Mouse (Mus musculus): ENCODE data around the gene Wdr70.

- TF ChIP-seq CTCF (IDR thresholded peaks at IDR 0.05; ENCODE audit: borderline replicate concordance, insufficient read depth, low read depth, low read length) (no peak), POLR2A (IDR thresholded peaks at IDR 0.05; ENCODE audit: borderline replicate concordance, insufficient read depth, low read length) (no peak)
Measured at GRCm38 (mm10) chr15:8037825-8038224, 61.2 kb downstream of the Wdr70 start.

Data from cerebellum, adult 2 months (tissue).